Mouse (Mus musculus): ENCODE results near the gene Prl7c1.

GRCm38 (mm10) chr13:27801354-27801753, 20.8 kb upstream of the Prl7c1 start, which contains the start of gene Prl2a1:
- TF ChIP-seq CTCF (IDR thresholded peaks at IDR 0.05; ENCODE audit: low read depth) (no peak), EP300 (IDR thresholded peaks at IDR 0.05; ENCODE audit: low read depth) (no peak)

Measured in liver, postnatal 0 days (tissue).